ENCODE assay signal across 8 mouse cellular contexts in genomic region chr7:92740411-92741115, GRCm38 (mm10). TPM values are rescaled to one million over a fixed set of nuclear protein-coding genes. Genes with fewer than 3 reads are reported as not detected.
A peak's percentile ranks its signal among the peaks of the same experiment; 100 is the strongest.
DNase-seq lines count a peak whose midpoint lies in the region; ATAC-seq and TF ChIP-seq lines count a peak whose summit lies in the region.

No protein-coding gene starts in this region.

- no peaks in the 10 kb centered on the region for H3K9me3 ChIP-seq in lung, embryonic 14.5 days (ENCODE audit: low read depth, low read length)
- H3K9me3 ChIP-seq in hindbrain, embryonic 13.5 days, result no peaks in the 10 kb centered on the region
- no peaks in the 10 kb centered on the region for H3K9me3 ChIP-seq in midbrain, embryonic 13.5 days

- 2% methylated on average over 23 of the region's 23 CpGs for WGBS in lung, embryonic 14.5 days
- 3% methylated on average over 23 of the region's 23 CpGs for WGBS in hindbrain, embryonic 13.5 days
- WGBS in midbrain, embryonic 13.5 days, result 2% methylated on average over 23 of the region's 23 CpGs

- no peak for TF ChIP-seq CTCF in lung, embryonic 14.5 days (IDR thresholded peaks at IDR 0.05; ENCODE audit: low read depth)

- H3K4me2 ChIP-seq in lung, embryonic 14.5 days, result peak overlapping the region; percentile 91
- H3K4me2 ChIP-seq in hindbrain, embryonic 13.5 days, result peak overlapping the region; percentile 75
- peak overlapping the region; percentile 78 for H3K4me2 ChIP-seq in midbrain, embryonic 13.5 days (replicated peaks)

- ATAC-seq in lung, embryonic 14.5 days (ENCODE audit: insufficient read depth), result no peak
- no peak for ATAC-seq in hindbrain, embryonic 13.5 days (ENCODE audit: low FRiP score)
- ATAC-seq in midbrain, embryonic 13.5 days, result no peak

- H3K4me3 ChIP-seq in lung, embryonic 14.5 days (ENCODE audit: low read depth, low read length), result peak overlapping the region; percentile 87
- H3K4me3 ChIP-seq in hindbrain, embryonic 13.5 days, result peak overlapping the region; percentile 81
- H3K4me3 ChIP-seq in midbrain, embryonic 13.5 days (replicated peaks), result peak overlapping the region; percentile 77

- peaks cover 34% of the 10 kb centered on the region for H3K36me3 ChIP-seq in lung, embryonic 14.5 days (ENCODE audit: insufficient read depth)
- peaks cover 5% of the 10 kb centered on the region for H3K36me3 ChIP-seq in hindbrain, embryonic 13.5 days
- H3K36me3 ChIP-seq in midbrain, embryonic 13.5 days, result peaks cover 8% of the 10 kb centered on the region

- peaks cover 6% of the 10 kb centered on the region; the same call in 1 of the 2 replicates for H3K4me1 ChIP-seq in lung, embryonic 14.5 days (ENCODE audit: insufficient read depth)
- H3K4me1 ChIP-seq in hindbrain, embryonic 13.5 days (replicated peaks), result peaks cover 50% of the 10 kb centered on the region
- peaks cover 54% of the 10 kb centered on the region for H3K4me1 ChIP-seq in midbrain, embryonic 13.5 days (replicated peaks)

- no peaks in the 10 kb centered on the region for H3K27me3 ChIP-seq in lung, embryonic 14.5 days (ENCODE audit: insufficient read depth, low read length)
- H3K27me3 ChIP-seq in hindbrain, embryonic 13.5 days, result no peaks in the 10 kb centered on the region
- no peaks in the 10 kb centered on the region for H3K27me3 ChIP-seq in midbrain, embryonic 13.5 days

- peak overlapping the region; percentile 85 for H3K9ac ChIP-seq in lung, embryonic 14.5 days
- H3K9ac ChIP-seq in hindbrain, embryonic 13.5 days, result peak overlapping the region; percentile 96
- H3K9ac ChIP-seq in midbrain, embryonic 13.5 days (replicated peaks), result peak overlapping the region; percentile 96

- H3K27ac ChIP-seq in lung, embryonic 14.5 days (ENCODE audit: low read depth), result peak overlapping the region; percentile 84
- peak overlapping the region; percentile 97 for H3K27ac ChIP-seq in hindbrain, embryonic 13.5 days
- H3K27ac ChIP-seq in midbrain, embryonic 13.5 days, result peak overlapping the region; percentile 97

- DNase-seq in lung, embryonic 14.5 days, result peak; percentile 47
- DNase-seq in lung, postnatal 10 days, result no peak
- peak; percentile 29 for DNase-seq in embryo, embryonic 11 days
- no peak for DNase-seq in layer of hippocampus, adult 11-12 months (ENCODE audit: low spot score)
- no peak for DNase-seq in spleen, postnatal 10 days (ENCODE audit: low spot score in 2 of 2)
- no peak for DNase-seq in layer of hippocampus, postnatal 36 days

RNA-seq across cellular contexts. Expression of gene Rab30, which starts 0.8 kb away (rescaled TPM):
- 5.6 and 6.5 TPM in 2 replicates for polyA plus RNA-seq in lung, embryonic 14.5 days (2014; fragmentation: Nextera tagmentation; extraction: Ambion mirVana)
- 19.9 and 22.3 TPM in 2 replicates for polyA plus RNA-seq in hindbrain, embryonic 13.5 days (2015; fragmentation: Nextera tagmentation; extraction: Ambion mirVana)
- polyA plus RNA-seq in midbrain, embryonic 13.5 days (2015; fragmentation: Nextera tagmentation; extraction: Ambion mirVana), result 21.6 and 22.4 TPM in 2 replicates
- total RNA-seq in layer of hippocampus, postnatal 36 days (2021), result 10 to 100 TPM; 48.7 to 49.2 TPM

Comparison
In these comparisons a context has a peak if more than half of its experiments do, and no peak if none do; other contexts are left out.
1. DNase-seq: peak in lung, embryonic 14.5 days (single experiment) and embryo, embryonic 11 days (single experiment); none in lung, postnatal 10 days (single experiment), layer of hippocampus, adult 11-12 months (single experiment), spleen, postnatal 10 days (0 of 2) and layer of hippocampus, postnatal 36 days (0 of 2).
2. Peak in every context shown above with its lines, with median percentiles within 50 percentile points of each other: H3K27ac ChIP-seq, H3K4me2 ChIP-seq, H3K4me3 ChIP-seq and H3K9ac ChIP-seq.